Mouse (Mus musculus) embryonic facial prominence, embryonic 10.5 days (tissue): ENCODE data around the gene Trpd52l3. TPM values are rescaled to one million over a fixed set of nuclear protein-coding genes. Genes with fewer than 3 reads are reported as not detected.
A peak's percentile ranks its signal among the peaks of the same experiment; 100 is the strongest.

ENCODE experiments used
- DNase-seq: peaks from one replicate; pipeline ENCODE4 v3.0.0-alpha.2; 2017; ENCODE audit warnings: low spot score
- H3K27ac ChIP-seq: fragments of 300-500 bp; sonication (generic); replicated peaks from 2 replicates; pipeline ENCODE4 v1.5.1; 2016; ENCODE audit warnings: mild to moderate bottlenecking
- H3K27me3 ChIP-seq: fragments of 300-500 bp; sonication (generic); replicated peaks from 2 replicates; pipeline ENCODE4 v1.6.1; 2016; ENCODE audit warnings: low read depth, mild to moderate bottlenecking; ENCODE audit not compliant: poor library complexity, severe bottlenecking
- H3K36me3 ChIP-seq: fragments of 300-500 bp; sonication (generic); replicated peaks from 2 replicates; pipeline ENCODE4 v1.6.1; 2016; ENCODE audit warnings: mild to moderate bottlenecking, moderate library complexity
- H3K4me1 ChIP-seq: fragments of 300-500 bp; sonication (generic); 2 replicates; pipeline ENCODE4 v1.6.1; 2016
- H3K4me3 ChIP-seq: fragments of 300-500 bp; sonication (generic); 2 replicates; pipeline ENCODE4 v1.5.1; 2016; ENCODE audit warnings: mild to moderate bottlenecking, moderate library complexity
- H3K9me3 ChIP-seq: fragments of 300-500 bp; sonication (generic); 2 replicates; pipeline ENCODE4 v1.6.1; 2016; ENCODE audit warnings: mild to moderate bottlenecking
- WGBS: fragments of 180-500 bp; shearing (Covaris S2); methylation state at CpG from one replicate; pipeline ENCODE4 v1.1.7; 2016; 5-methylcytosine and 5-hydroxymethylcytosine counted together
- polyA plus RNA-seq: library from polyadenylated mRNA; unstranded; fragments of >200 nt; fragmentation: Nextera tagmentation; extraction: Ambion mirVana; gene quantifications from 2 replicates; pipeline ENCODE4 v1.2.1, GENCODE M21; 2016

Gene Trpd52l3
- polyA plus RNA-seq, 1 experiment from 2014 or later, result not detected

DNA sequence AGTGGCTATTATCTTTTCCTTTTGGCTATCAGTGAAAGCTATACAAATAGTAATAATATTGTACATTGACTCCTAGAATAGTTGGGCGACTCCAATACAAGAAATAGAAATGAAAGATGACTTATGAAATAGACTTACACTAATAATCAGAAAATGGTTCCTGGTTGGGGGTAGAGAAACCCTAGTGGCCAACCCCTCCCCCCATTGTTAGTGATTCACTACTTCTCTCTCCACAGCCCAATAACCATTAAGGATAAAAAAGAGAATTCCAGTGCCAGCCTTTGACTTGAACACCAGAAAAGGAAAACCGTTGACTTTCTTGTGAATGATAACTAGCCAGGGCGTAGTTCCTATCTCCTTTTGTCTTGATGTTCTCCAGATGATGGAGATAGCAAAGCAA is 28.6 kb downstream of the Trpd52l3 start:
- Histone ChIP-seq H3K27ac (no peak overlapping the region), H3K36me3 (peaks cover 8% of the 10 kb centered on the region; the same call in 1 of the 2 replicates), H3K4me3 (peak overlapping the region; percentile 99), H3K9me3 (no peaks in the 10 kb centered on the region), H3K4me1 (peaks cover 43% of the 10 kb centered on the region), H3K27me3 (no peaks in the 10 kb centered on the region)
- no peak for DNase-seq
- WGBS, result 80% methylated on average over 3 of the region's 3 CpGs

DNA sequence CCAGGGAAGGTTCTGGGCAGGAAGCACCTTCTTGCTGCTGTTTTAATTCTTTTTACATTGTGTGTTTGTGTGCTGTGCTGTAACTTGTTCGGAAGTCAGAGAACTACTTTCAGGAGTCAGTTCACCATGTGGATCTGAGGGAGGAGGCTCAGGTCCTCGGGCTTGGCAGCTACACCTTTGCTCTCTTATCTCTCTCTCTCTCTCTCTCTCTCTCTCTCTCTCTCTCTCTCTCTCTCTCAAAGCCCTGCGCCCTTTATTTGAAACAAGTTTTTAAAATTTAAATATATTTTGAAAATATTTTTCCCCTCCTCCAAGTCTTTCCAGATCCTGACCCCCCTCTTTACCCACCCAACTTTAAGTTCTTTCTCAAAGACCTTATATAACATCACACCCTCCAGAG is 31.8 kb downstream of the Trpd52l3 start:
- Histone ChIP-seq H3K27ac (no peak overlapping the region), H3K9me3 (no peaks in the 10 kb centered on the region), H3K27me3 (no peaks in the 10 kb centered on the region), H3K4me3 (no peak overlapping the region), H3K36me3 (peaks cover 20% of the 10 kb centered on the region), H3K4me1 (peaks cover 31% of the 10 kb centered on the region)
- no peak for DNase-seq
- WGBS, result 75% methylated on average over 3 of the region's 3 CpGs

DNA sequence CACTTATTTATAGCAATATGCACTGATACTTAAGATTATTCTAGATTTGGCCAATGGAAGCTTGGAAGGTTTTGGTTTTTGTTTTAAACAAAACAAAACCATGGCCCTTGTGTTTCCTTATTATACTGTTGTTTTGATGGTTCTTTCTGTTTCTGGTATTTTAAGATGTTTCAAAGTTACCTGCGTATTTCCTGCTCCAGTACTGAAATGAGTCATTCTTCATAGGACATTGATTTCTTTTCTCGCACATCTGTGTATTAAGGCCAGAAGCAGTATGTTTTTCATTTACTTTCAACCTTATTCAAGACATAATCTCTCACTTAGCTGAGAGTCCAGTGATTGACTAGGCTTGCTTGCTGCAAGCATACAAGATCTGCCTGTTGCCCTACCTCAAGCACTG is 40.1 kb downstream of the Trpd52l3 start:
- Histone ChIP-seq H3K4me1 (no peaks in the 10 kb centered on the region), H3K9me3 (0 out of 2 replicates have a peak, but pooled peaks cover 3% of the 10 kb centered on the region), H3K27ac (no peak overlapping the region), H3K27me3 (no peaks in the 10 kb centered on the region), H3K4me3 (no peak overlapping the region), H3K36me3 (peaks cover 83% of the 10 kb centered on the region)
- WGBS, result over 99% methylated on average over 2 of the region's 2 CpGs
- no peak for DNase-seq

DNA sequence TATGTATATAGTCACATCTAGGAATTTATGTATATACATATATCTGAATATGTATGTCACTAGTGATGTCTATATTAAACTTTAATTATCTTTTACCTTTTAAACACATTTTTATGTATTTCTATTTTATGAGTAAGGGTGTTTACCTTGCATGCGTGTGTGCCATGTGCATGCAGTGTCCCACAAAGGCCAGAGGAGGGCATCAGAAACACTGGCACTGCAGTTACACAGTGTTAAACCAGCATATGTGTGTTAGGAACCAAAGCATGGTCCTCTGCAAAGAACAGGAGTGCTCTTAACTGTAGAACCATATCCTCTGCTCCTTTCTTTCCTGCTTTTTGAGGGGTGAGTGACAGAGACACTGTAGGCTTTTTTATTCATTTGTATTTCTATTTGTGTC is 41.0 kb downstream of the Trpd52l3 start:
- H3K4me3 ChIP-seq, result no peak overlapping the region
- H3K27me3 ChIP-seq, result no peaks in the 10 kb centered on the region
- no peak overlapping the region for H3K27ac ChIP-seq
- no peaks in the 10 kb centered on the region for H3K4me1 ChIP-seq
- 0 out of 2 replicates have a peak, but pooled peaks cover 3% of the 10 kb centered on the region for H3K9me3 ChIP-seq
- DNase-seq, result no peak
- H3K36me3 ChIP-seq, result peaks cover 82% of the 10 kb centered on the region
- 96% methylated on average over 1 of the region's 1 CpGs for WGBS

DNA sequence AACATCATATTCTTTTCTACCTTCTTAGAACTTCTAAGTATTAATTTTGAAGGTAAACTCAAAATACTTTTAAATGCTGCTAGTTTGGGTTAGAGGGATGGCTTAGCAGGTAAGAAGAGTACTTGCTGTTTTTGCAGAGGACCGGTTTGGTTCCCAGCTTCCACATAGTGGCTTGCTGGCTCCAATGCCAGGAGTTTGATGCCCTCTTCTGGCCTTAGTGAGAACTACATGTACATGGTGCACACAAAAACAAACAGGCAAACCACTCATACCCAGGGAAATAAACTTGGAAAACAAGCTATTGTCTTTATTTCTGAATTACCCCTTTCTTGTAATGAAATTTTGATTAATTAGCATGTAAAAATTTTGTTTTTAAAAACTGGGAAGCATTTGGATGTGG is 42.3 kb downstream of the Trpd52l3 start:
- Histone ChIP-seq H3K27me3 (no peaks in the 10 kb centered on the region), H3K4me3 (no peak overlapping the region), H3K9me3 (0 out of 2 replicates have a peak, but pooled peaks cover 3% of the 10 kb centered on the region), H3K4me1 (no peaks in the 10 kb centered on the region), H3K27ac (no peak overlapping the region), H3K36me3 (peaks cover 85% of the 10 kb centered on the region)
- 54% methylated on average over 1 of the region's 1 CpGs for WGBS
- no peak for DNase-seq

DNA sequence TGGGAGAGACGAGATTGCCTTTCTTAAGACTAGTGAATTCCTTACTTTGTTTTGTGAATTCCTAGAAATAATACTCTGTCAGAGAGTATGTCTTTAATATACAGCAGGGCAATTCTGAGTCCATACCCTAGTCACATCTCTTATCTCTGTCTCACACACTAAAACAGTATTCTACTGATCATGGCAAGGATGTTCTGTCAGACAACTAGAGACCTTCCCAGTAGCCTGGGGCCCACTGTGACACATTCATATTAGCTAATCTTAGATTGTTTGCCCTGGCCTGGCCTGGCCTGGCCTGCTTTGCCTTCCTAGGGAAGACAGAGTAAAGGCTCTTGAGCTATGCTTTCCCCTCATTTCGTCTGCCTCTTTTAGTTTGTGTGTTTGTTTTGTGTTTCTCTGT is 47.0 kb downstream of the Trpd52l3 start:
- Histone ChIP-seq H3K4me3 (no peak overlapping the region), H3K36me3 (peaks cover 73% of the 10 kb centered on the region), H3K27me3 (no peaks in the 10 kb centered on the region), H3K4me1 (no peaks in the 10 kb centered on the region), H3K27ac (no peak overlapping the region), H3K9me3 (0 out of 2 replicates have a peak, but pooled peaks cover 3% of the 10 kb centered on the region)
- WGBS, result 85% methylated on average over 2 of the region's 2 CpGs
- no peak for DNase-seq

DNA sequence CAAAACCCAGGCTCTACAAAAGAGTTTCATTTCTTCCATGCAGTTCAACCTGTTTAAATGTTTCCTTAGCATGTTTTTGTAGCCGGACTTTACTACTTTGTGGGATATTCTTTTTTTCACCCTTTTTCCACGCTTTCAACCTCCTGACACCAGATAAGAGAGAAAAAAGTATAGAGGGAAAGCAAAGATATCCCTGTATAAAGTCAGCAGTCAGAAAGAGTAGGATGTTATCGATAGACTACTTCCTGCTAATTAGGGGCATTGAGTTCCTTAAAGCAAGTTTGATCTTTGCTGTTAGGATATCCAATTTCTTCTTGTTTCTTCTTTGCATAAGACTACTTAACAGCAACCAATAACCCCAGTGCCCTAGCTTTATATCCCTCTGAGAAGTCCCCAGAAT is 47.9 kb downstream of the Trpd52l3 start:
- Histone ChIP-seq H3K4me3 (no peak overlapping the region), H3K36me3 (peaks cover 70% of the 10 kb centered on the region), H3K4me1 (no peaks in the 10 kb centered on the region), H3K27me3 (no peaks in the 10 kb centered on the region), H3K9me3 (no peaks in the 10 kb centered on the region), H3K27ac (no peak overlapping the region)
- WGBS, result 85% methylated on average over 3 of the region's 3 CpGs
- no peak for DNase-seq

DNA sequence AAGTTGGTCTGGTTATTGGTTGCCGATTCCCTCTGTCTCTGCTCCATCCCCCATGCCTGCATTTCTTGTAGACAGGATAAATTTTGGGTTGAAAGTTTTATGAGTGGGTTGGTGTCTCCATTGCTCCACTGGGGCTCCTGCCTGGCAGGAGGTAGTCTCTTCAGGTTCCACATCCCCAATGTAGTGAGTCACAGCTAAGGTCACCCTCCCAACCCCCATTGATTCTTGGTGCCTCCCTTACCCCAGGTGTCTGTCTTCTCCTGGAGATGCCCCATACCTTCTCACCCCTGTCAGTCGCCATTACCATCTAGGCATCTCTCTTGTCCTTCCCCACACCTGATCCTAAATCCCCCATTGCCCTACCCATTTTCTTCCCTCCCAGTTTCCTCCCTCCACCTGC is 50.6 kb downstream of the Trpd52l3 start:
- Histone ChIP-seq H3K4me3 (no peak overlapping the region), H3K4me1 (no peaks in the 10 kb centered on the region), H3K27ac (no peak overlapping the region), H3K27me3 (no peaks in the 10 kb centered on the region), H3K9me3 (no peaks in the 10 kb centered on the region), H3K36me3 (peaks cover 69% of the 10 kb centered on the region)
- 93% methylated on average over 2 of the region's 2 CpGs for WGBS
- no peak for DNase-seq

Other genes starting within 250 kb of the Trpd52l3 start
- 3.8 and 4.0 TPM in 2 replicates for gene 9930021J03Rik, start 197.8 kb upstream of the Trpd52l3 start, polyA plus RNA-seq
- gene Ranbp6, start 190.8 kb upstream of the Trpd52l3 start, polyA plus RNA-seq, result 21.7 and 23.7 TPM in 2 replicates
- gene Il33, start 78.7 kb upstream of the Trpd52l3 start, polyA plus RNA-seq, result 0.27 and 0.52 TPM in 2 replicates
- gene Uhrf2, start 26.7 kb downstream of the Trpd52l3 start, polyA plus RNA-seq, result 84.7 and 85.7 TPM in 2 replicates
- 14.6 and 17.2 TPM in 2 replicates for gene Gldc, start 171.6 kb downstream of the Trpd52l3 start, polyA plus RNA-seq
- not detected in 2 replicates for gene Mbl2, start 229.2 kb downstream of the Trpd52l3 start, polyA plus RNA-seq